In genomic region chr17:42934068-42934467, GRCm38 (mm10) we compare ENCODE assay signal across 12 mouse cellular contexts. TPM values are rescaled to one million over a fixed set of nuclear protein-coding genes. Genes with fewer than 3 reads are reported as not detected.
DNase-seq lines count a peak whose midpoint lies in the region; ATAC-seq and TF ChIP-seq lines count a peak whose summit lies in the region.
"Had no signal": no experiment of that assay in that cellular context is flagged by ENCODE, and none has a peak within 500 bp of the region (broad histone marks: within the 10 kb centered on the region; RNA-seq: fewer than 3 reads in every experiment).

No protein-coding gene starts in this region.

- DNase-seq in gastrocnemius, adult 2 months, result peak; percentile 66
- DNase-seq in gastrocnemius, postnatal 25 days, result no peak
- DNase-seq in Patski (ENCODE audit: low read depth, low spot score), result no peak
- peak; percentile 16 for DNase-seq in gastrocnemius, postnatal 14 days
- DNase-seq in kidney, postnatal 36 days, result peak; percentile 69 to 80
- DNase-seq in Muller cell, postnatal 12 days (ENCODE audit: inconsistent ontology term), result no peak
- no peak for DNase-seq in lung, postnatal 14 days

- in situ Hi-C loops in Patski (cut with MboI; ENCODE audit: low pct_unique_long_range_greater_than_20kb), result loop anchor here (25.0 kb wide), 2 partner anchors 272 to 447 kb away; no protein-coding TSS in a partner anchor

- TF ChIP-seq CTCF in gastrocnemius, adult 2 months (IDR thresholded peaks at IDR 0.05), result no peak
- TF ChIP-seq CTCF in Patski (IDR thresholded peaks at IDR 0.05), result no peak

- intact Hi-C loops in gastrocnemius, adult 2 months (cut with DNase I), result no loop called here
- intact Hi-C loops in gastrocnemius, postnatal 14 days (cut with DNase I; ENCODE audit: low total_unique reads), result no loop called here

- ATAC-seq in Patski, result peak; percentile 36
- no peak for ATAC-seq in activated CD4-positive, CD25-positive, alpha-beta regulatory T cell, adult 4 months

- no peaks in the 10 kb centered on the region for H3K27me3 ChIP-seq in Patski
- H3K27me3 ChIP-seq: hindbrain, embryonic 15.5 days; limb, embryonic 13.5 days; neural tube, embryonic 13.5 days had no signal

- POLR2A ChIA-PET in Patski (lab: Charles Lee), result no interaction called here

- H3K27ac ChIP-seq in gastrocnemius, adult 2 months, result no peak overlapping the region
- H3K27ac ChIP-seq: hindbrain, embryonic 15.5 days; limb, embryonic 13.5 days; macrophage; neural tube, embryonic 13.5 days had no signal

- CTCF ChIA-PET in Patski (lab: Charles Lee), result interaction anchor here (2.6 kb wide), 1 partner anchor 23 kb away, joined by 7 read pairs; no protein-coding TSS in a partner anchor

- no peak overlapping the region for H3K4me3 ChIP-seq in gastrocnemius, adult 2 months
- H3K4me3 ChIP-seq: hindbrain, embryonic 15.5 days; limb, embryonic 13.5 days; neural tube, embryonic 13.5 days had no signal

RNA-seq across cellular contexts. Expression of gene Cd2ap, which starts 57.6 kb away (rescaled TPM):
- 10 to 100 TPM; 13.5 TPM for total RNA-seq in gastrocnemius, adult 2 months (2021)
- 10 to 100 TPM; 11.2 to 13.7 TPM for total RNA-seq in gastrocnemius, postnatal 25 days (2021)
- 110 TPM for polyA plus RNA-seq in Patski (2021)
- total RNA-seq in gastrocnemius, postnatal 14 days (2021), result 10 to 100 TPM; 18.0 to 20.7 TPM
- 10 to 100 TPM in 1 of 2 experiments, 1 to 10 TPM in 1; 9.1 to 12.1 TPM for polyA plus RNA-seq in activated CD4-positive, CD25-positive, alpha-beta regulatory T cell, adult 4 months (2017; shearing (Covaris generic))

Comparison
In these comparisons a context has a peak if more than half of its experiments do, and no peak if none do; other contexts are left out.
1. DNase-seq: peak in gastrocnemius, adult 2 months (single experiment), gastrocnemius, postnatal 14 days (single experiment) and kidney, postnatal 36 days (2 of 2); none in gastrocnemius, postnatal 25 days (single experiment), Patski (single experiment), Muller cell, postnatal 12 days (single experiment) and lung, postnatal 14 days (single experiment).